Mouse (Mus musculus) liver, adult (tissue): ENCODE measurements at regions not wholly inside any gene's neighbourhood (a gene's known extent, or its start where the extent isn't known, plus 50 kb on each side); places are given as distances from the start of the nearest gene placed in this dataset.

Experiments
- GATA4 ChIP-seq: IDR thresholded peaks from 2 replicates; pipeline ENCODE4 v1.6.1; 2014; ENCODE audit warnings: mild to moderate bottlenecking, low read length; ENCODE audit not compliant: insufficient replicate concordance

DNA sequence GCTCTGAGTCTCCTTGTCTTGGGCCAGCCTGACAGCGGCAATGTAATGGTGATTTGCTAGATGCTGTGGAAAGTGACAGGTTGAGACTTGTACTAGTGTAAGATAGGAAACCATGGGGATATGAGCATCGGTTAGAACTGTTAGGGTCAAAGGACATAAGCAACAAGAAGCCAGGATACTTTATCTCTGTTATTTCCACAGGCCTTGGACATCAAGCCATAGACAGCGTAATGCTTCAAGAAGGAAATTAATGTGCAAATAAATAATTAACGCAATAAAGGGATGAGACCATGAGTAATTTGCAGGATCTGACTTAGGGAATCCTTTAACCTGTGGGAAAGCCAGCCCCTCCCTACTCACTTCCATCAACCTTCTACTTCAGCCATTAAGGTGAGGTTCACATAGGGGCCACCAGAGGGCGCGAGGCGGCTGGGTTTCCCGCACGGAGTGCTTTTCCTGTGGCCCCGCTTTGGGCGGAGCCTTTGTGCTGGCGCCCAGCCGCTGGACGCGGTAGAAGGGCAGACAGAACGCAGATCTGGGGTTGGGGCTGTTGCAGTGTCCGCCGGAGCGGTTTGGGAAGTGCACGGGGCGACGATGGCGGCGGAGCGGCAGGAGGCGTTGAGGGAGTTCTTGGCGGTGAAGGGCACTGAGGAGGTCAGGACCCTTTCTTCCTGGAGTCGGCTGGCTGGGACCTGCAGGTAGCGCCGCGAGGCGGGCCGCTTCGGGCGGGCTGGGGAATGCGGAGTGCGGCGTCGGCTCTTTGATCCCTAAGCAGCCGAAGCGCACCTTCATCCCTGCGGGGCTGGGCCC lies 76.5 kb downstream of the Gm31371 start:
- no peak for TF ChIP-seq GATA4

DNA sequence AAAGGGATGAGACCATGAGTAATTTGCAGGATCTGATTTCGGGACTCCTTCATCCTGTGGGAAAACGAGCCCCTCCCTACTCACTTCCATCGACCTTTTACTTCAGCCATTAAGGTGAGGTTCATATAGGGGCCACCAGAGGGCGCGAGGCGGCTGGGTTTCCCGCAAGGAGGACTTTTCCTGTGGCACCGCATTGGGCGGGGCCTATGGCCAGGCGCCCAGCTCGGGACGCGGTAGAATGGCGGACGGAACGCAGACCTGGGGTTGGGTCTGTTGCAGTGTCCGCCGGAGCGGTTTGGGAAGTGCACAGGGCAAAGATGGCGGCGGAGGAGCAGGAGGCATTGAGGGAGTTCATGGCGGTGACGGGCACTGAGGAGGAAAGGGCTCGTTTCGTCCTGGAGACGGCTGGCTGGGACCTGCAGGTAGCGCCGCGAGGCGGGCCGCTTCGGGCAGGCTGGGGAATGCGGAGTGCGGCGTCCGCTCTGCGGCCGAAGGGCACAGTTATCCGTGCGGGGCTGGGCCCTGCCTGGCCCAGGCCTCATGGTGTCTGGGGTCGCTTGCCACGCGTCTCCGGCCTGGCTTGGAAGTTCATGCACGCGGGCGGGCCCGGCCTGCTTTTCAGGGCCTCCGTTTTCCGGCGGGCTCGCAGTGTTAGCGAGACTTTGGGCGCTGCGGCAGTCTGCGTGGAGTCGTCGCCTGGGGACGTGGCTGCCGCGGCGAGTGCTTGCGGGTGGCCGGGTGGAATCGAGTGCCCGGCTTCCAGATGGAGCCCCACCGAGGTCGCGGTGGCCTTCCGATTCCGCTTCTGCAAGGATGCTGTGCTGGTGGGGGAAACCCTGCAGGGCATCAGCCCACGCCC lies 219.1 kb downstream of the Gm31371 start:
- peak; percentile 43; the same call in 1 of the 2 replicates for TF ChIP-seq GATA4
